Mouse (Mus musculus) small intestine, adult 2 months (tissue): ENCODE results near the gene Tmem69.

Experiments used
- CTCF ChIP-seq: fragments of 200-500 bp; IDR thresholded peaks from 2 replicates; pipeline ENCODE4 v1.5.1; 2012; ENCODE audit warnings: low read depth, mild to moderate bottlenecking, control low read depth, inconsistent platforms, low read length, moderate library complexity, mixed read lengths; ENCODE audit not compliant: insufficient replicate concordance, insufficient read length; ENCODE audit errors: extremely low read depth
- POLR2A ChIP-seq: fragments of 200-500 bp; IDR thresholded peaks from 2 replicates; pipeline ENCODE4 v1.6.1; 2012; ENCODE audit warnings: low read depth, mild to moderate bottlenecking, control low read depth, inconsistent platforms, low read length, moderate library complexity

DNA sequence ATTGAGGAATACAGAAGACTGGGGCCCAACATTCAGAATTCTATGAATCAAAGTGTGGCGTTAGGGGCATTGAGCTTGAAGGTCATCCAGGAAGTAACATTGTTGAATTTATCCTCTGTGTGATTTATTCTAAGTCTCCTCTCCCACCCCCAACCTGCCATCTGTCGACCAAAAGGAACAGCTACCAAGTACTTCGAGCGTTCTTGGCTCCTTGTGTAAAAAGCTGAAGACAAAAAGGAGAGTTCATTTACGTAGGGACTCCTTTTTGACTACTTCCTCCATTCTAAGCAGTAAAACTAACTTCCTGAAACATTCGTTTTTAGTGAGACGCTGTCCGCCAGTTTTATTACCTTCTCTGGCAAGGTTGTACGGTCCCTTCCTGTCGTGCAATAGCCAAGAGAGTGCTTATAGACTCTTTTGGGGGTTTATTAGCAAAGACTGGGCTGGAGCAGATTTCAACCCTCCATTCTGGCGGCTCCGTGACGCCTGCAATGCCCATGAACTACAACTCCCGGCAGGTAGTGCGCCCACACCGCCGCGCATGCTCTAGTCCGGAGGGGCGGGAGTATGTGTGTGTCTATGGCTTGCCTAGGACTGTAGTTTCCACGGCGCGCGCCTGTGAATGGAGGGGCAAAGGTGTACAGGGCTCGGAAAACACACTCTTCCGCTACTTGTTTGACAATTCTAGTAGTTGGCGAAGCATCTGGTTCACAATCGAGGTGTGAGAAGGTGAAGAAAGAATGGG, 997 bp upstream of the Tmem69 start:
- TF ChIP-seq CTCF (no peak), POLR2A (peak; percentile 96)
